8 mouse cellular contexts compared by ENCODE assay signal in genomic region chr5:135877831-135878231, GRCm38 (mm10). TPM values are rescaled to one million over a fixed set of nuclear protein-coding genes. Genes with fewer than 3 reads are reported as not detected.
DNase-seq lines count a peak whose midpoint lies in the region; ATAC-seq and TF ChIP-seq lines count a peak whose summit lies in the region.

No protein-coding gene starts in this region.

- H3K4me1 ChIP-seq in forebrain, embryonic 15.5 days, result peaks cover 18% of the 10 kb centered on the region
- peaks cover 18% of the 10 kb centered on the region for H3K4me1 ChIP-seq in hindbrain, embryonic 12.5 days
- H3K4me1 ChIP-seq in limb, embryonic 14.5 days (ENCODE audit: control insufficient read depth, insufficient read depth, low read length), result peaks cover 10% of the 10 kb centered on the region
- H3K4me1 ChIP-seq in midbrain, embryonic 14.5 days (ENCODE audit: control insufficient read depth, insufficient read depth, low read length), result peaks cover 7% of the 10 kb centered on the region; the same call in 1 of the 2 replicates

- no peaks in the 10 kb centered on the region for H3K9me3 ChIP-seq in forebrain, embryonic 15.5 days
- no peaks in the 10 kb centered on the region for H3K9me3 ChIP-seq in hindbrain, embryonic 12.5 days (replicated peaks)
- H3K9me3 ChIP-seq in limb, embryonic 14.5 days (ENCODE audit: control insufficient read depth, low read length), result no peaks in the 10 kb centered on the region
- H3K9me3 ChIP-seq in midbrain, embryonic 14.5 days (ENCODE audit: control insufficient read depth, low read length), result no peaks in the 10 kb centered on the region

- no peaks in the 10 kb centered on the region for H3K27me3 ChIP-seq in forebrain, embryonic 15.5 days
- peaks cover 4% of the 10 kb centered on the region; the same call in 1 of the 2 replicates for H3K27me3 ChIP-seq in hindbrain, embryonic 12.5 days
- no peaks in the 10 kb centered on the region for H3K27me3 ChIP-seq in limb, embryonic 14.5 days (ENCODE audit: control insufficient read depth, insufficient read depth, low read length)
- no peaks in the 10 kb centered on the region for H3K27me3 ChIP-seq in midbrain, embryonic 14.5 days (ENCODE audit: control insufficient read depth, insufficient read depth, low read length)

- no peaks in the 10 kb centered on the region for H3K36me3 ChIP-seq in forebrain, embryonic 15.5 days
- H3K36me3 ChIP-seq in hindbrain, embryonic 12.5 days, result no peaks in the 10 kb centered on the region
- no peaks in the 10 kb centered on the region for H3K36me3 ChIP-seq in limb, embryonic 14.5 days (ENCODE audit: control insufficient read depth, insufficient read depth, low read length)
- peaks cover 3% of the 10 kb centered on the region; the same call in 1 of the 2 replicates for H3K36me3 ChIP-seq in midbrain, embryonic 14.5 days (ENCODE audit: control insufficient read depth, insufficient read depth, low read length)

- DNase-seq in left cerebral cortex, postnatal 14 days (ENCODE audit: low spot score in 2 of 2), result peak; percentile 62 to 66
- no peak for DNase-seq in left cerebral cortex, adult 9 months (ENCODE audit: low spot score in 2 of 2)
- DNase-seq in brain, adult 2 months (ENCODE audit: low read depth, low spot score), result peak; percentile 83
- DNase-seq in limb, embryonic 14.5 days (ENCODE audit: low spot score), result peak; percentile 78
- DNase-seq in midbrain, embryonic 14.5 days, result peak; percentile 88
- DNase-seq in thymus, postnatal 4 days, result peak; percentile 59

- peak; percentile 44 for ATAC-seq in forebrain, embryonic 15.5 days (replicated peaks)
- peak; percentile 23; the same call in 1 of the 2 replicates for ATAC-seq in hindbrain, embryonic 12.5 days (ENCODE audit: low FRiP score)
- ATAC-seq in limb, embryonic 14.5 days (ENCODE audit: low FRiP score, low read depth), result peak; percentile 30; the same call in 1 of the 2 replicates
- no peak for ATAC-seq in midbrain, embryonic 14.5 days (ENCODE audit: low FRiP score, low TSS enrichment)

- H3K4me2 ChIP-seq in forebrain, embryonic 15.5 days (replicated peaks), result peak overlapping the region; percentile 73
- H3K4me2 ChIP-seq in hindbrain, embryonic 12.5 days (replicated peaks), result peak overlapping the region; percentile 53
- peak overlapping the region; percentile 50 for H3K4me2 ChIP-seq in limb, embryonic 14.5 days (replicated peaks; ENCODE audit: low read depth, low read length, severe bottlenecking)
- H3K4me2 ChIP-seq in midbrain, embryonic 14.5 days (ENCODE audit: low read length), result peak overlapping the region; percentile 57

- WGBS in forebrain, embryonic 15.5 days, result under 1% methylated on average over 16 of the region's 16 CpGs
- WGBS in hindbrain, embryonic 12.5 days, result under 1% methylated on average over 16 of the region's 16 CpGs
- WGBS in limb, embryonic 14.5 days, result under 1% methylated on average over 16 of the region's 16 CpGs
- WGBS in midbrain, embryonic 14.5 days, result under 1% methylated on average over 16 of the region's 16 CpGs

- peak overlapping the region; percentile 44 for H3K9ac ChIP-seq in forebrain, embryonic 15.5 days (replicated peaks)
- H3K9ac ChIP-seq in hindbrain, embryonic 12.5 days, result peak overlapping the region; percentile 41; the same call in 1 of the 2 replicates
- peak overlapping the region; percentile 25 for H3K9ac ChIP-seq in limb, embryonic 14.5 days (ENCODE audit: low read depth, low read length, severe bottlenecking)
- H3K9ac ChIP-seq in midbrain, embryonic 14.5 days (replicated peaks; ENCODE audit: low read length), result peak overlapping the region; percentile 37

- no peak for TF ChIP-seq POLR2A in limb, embryonic 14.5 days (IDR thresholded peaks at IDR 0.05; ENCODE audit: borderline replicate concordance, extremely low read depth, insufficient read depth, insufficient read length)

- intact Hi-C loops in left cerebral cortex, postnatal 14 days (cut with DNase I), result loop anchor here (5.0 kb wide), 1 partner anchor 184 kb away; no protein-coding TSS in a partner anchor

- 0 out of 2 replicates have a peak overlapping the region, but pooled peaks have one; percentile 23 for H3K27ac ChIP-seq in forebrain, embryonic 15.5 days (replicated peaks)
- no peak overlapping the region for H3K27ac ChIP-seq in hindbrain, embryonic 12.5 days
- H3K27ac ChIP-seq in limb, embryonic 14.5 days (replicated peaks; ENCODE audit: low read depth, low read length), result no peak overlapping the region
- 0 out of 2 replicates have a peak overlapping the region, but pooled peaks have one; percentile 45 for H3K27ac ChIP-seq in midbrain, embryonic 14.5 days (replicated peaks; ENCODE audit: low read depth, low read length)

- H3K4me3 ChIP-seq in forebrain, embryonic 15.5 days, result peak overlapping the region; percentile 41
- H3K4me3 ChIP-seq in hindbrain, embryonic 12.5 days, result peak overlapping the region; percentile 28
- peak overlapping the region; percentile 37 for H3K4me3 ChIP-seq in limb, embryonic 14.5 days (replicated peaks; ENCODE audit: low read length)
- peak overlapping the region; percentile 26 for H3K4me3 ChIP-seq in midbrain, embryonic 14.5 days (replicated peaks; ENCODE audit: low read depth, low read length)

RNA-seq across cellular contexts. Expression of gene Hspb1, which starts 9.9 kb away (rescaled TPM):
- total RNA-seq in left cerebral cortex, postnatal 14 days (2021), result 1 to 10 TPM; 6.9 to 9.4 TPM
- polyA plus RNA-seq in forebrain, embryonic 15.5 days (2015; fragmentation: Nextera tagmentation; extraction: Ambion mirVana), result 6.2 and 6.5 TPM in 2 replicates
- 23.9 and 34.1 TPM in 2 replicates for polyA plus RNA-seq in hindbrain, embryonic 12.5 days (2016; fragmentation: Nextera tagmentation; extraction: Ambion mirVana)
- 326 and 338 TPM in 2 replicates for polyA plus RNA-seq in limb, embryonic 14.5 days (2012; rRNA removed)
- 433 and 574 TPM in 2 replicates for polyA plus RNA-seq in limb, embryonic 14.5 days (2014; fragmentation: Nextera tagmentation; extraction: Ambion mirVana)
- polyA plus RNA-seq in midbrain, embryonic 14.5 days (2014; fragmentation: Nextera tagmentation; extraction: Ambion mirVana), result 5.5 and 6.4 TPM in 2 replicates

RNA-seq across cellular contexts. Expression of gene Ywhag, which starts 56.6 kb away (rescaled TPM):
- total RNA-seq in left cerebral cortex, postnatal 14 days (2021), result 1,000 to 10,000 TPM; 1,469 to 1,528 TPM
- polyA plus RNA-seq in forebrain, embryonic 15.5 days (2015; fragmentation: Nextera tagmentation; extraction: Ambion mirVana), result 664 and 720 TPM in 2 replicates
- 469 and 505 TPM in 2 replicates for polyA plus RNA-seq in hindbrain, embryonic 12.5 days (2016; fragmentation: Nextera tagmentation; extraction: Ambion mirVana)
- polyA plus RNA-seq in limb, embryonic 14.5 days (2012; rRNA removed), result 83.6 and 91.3 TPM in 2 replicates
- polyA plus RNA-seq in limb, embryonic 14.5 days (2014; fragmentation: Nextera tagmentation; extraction: Ambion mirVana), result 72.9 and 76.9 TPM in 2 replicates
- polyA plus RNA-seq in midbrain, embryonic 14.5 days (2014; fragmentation: Nextera tagmentation; extraction: Ambion mirVana), result 420 and 582 TPM in 2 replicates

Comparison
In these comparisons a context has a peak if more than half of its experiments do, and no peak if none do; other contexts are left out.
1. DNase-seq: peak in left cerebral cortex, postnatal 14 days (2 of 2), brain, adult 2 months (single experiment), limb, embryonic 14.5 days (single experiment), midbrain, embryonic 14.5 days (single experiment) and thymus, postnatal 4 days (single experiment); none in left cerebral cortex, adult 9 months (0 of 2).
2. H3K27ac ChIP-seq: peak in forebrain, embryonic 15.5 days (single experiment) and midbrain, embryonic 14.5 days (single experiment); none in hindbrain, embryonic 12.5 days (single experiment) and limb, embryonic 14.5 days (single experiment).
3. Peak in every context shown above with its lines, with median percentiles within 50 percentile points of each other: H3K4me2 ChIP-seq, H3K4me3 ChIP-seq and H3K9ac ChIP-seq.